Mouse (Mus musculus): Measurements from ENCODE around the gene Upk1a.

Gene Upk1a

DNA sequence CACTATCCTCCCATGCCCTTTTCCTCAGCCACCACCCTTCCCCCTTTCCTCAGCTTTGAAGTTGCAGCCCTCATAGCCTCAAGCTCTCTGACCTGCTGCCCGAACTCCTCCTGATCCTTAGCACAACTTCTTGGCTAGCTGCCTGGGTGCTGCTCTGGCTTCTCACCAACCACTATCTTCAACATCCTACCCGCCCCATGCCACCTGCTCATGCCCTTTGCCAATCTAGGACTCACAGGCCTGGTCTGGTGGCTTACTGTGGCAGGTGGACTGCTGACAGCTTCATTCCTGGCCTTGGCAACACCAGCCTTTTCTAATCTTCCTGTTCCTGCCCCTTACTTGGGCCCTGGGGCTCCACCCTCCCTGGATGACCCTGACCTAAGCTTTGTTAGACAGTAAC lies 39.7 kb downstream of the Upk1a start:
- DNase-seq (ENCODE audit: low read depth, low spot score), result peak; percentile 94

DNA sequence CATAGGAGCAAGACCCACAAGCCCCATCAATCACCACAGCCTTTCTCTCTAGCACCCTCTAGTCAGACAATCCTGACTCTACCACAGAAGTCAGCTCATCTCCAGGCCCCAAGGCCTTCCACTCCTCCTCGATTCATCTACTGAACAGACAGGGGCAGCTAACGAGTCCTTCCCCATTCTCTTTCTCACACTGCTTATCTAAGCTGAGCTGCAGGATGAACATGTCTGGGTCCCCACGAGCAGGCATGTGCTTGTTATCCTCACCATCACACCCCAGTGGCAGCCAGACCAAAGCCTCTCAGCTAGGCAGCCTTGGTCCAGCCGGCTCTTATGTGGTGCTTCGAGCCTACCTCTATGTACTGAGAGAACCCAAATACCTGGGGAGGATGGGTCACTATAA lies 40.3 kb downstream of the Upk1a start:
- no peak for DNase-seq (ENCODE audit: low read depth, low spot score)

DNA sequence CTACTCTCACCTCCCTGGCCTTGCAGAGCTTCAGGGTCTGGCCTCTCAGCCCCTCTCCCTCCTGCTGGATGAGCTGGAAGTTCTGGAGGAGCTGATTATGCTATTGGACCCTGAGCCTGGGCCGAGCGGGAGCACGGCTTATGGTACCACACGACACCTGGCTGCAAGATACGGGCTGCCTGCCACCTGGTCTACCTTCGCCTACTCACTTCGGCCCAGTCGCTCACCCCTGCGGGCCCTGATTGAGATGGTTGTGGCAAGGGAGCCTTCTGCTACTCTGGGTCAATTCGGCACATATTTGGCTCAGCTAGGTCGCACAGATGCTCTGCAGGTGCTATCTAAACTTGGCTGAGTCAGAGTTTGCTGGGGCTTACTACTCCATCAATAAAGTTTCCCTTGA lies 45.1 kb downstream of the Upk1a start:
- DNase-seq (ENCODE audit: low read depth, low spot score), result no peak

DNA sequence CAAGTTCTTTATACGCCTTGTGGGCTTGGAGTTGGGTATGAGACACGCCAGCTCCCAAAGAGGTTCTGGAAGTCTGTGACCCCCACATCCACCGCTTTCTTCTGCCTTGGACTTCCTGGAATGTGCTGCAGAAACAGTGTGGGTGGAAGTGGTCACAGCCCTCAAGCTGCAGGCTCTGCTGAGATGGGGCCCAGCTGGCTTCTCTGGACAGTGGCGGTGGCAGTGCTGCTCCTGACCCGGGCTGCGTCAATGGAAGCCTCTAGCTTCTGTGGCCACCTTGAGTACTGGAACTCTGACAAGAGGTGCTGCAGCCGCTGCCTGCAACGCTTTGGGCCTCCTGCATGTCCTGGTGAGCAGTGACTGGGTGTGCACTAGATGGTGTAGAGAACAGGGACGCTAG lies 46.6 kb downstream of the Upk1a start:
- no peak for DNase-seq (ENCODE audit: low read depth, low spot score)

DNA sequence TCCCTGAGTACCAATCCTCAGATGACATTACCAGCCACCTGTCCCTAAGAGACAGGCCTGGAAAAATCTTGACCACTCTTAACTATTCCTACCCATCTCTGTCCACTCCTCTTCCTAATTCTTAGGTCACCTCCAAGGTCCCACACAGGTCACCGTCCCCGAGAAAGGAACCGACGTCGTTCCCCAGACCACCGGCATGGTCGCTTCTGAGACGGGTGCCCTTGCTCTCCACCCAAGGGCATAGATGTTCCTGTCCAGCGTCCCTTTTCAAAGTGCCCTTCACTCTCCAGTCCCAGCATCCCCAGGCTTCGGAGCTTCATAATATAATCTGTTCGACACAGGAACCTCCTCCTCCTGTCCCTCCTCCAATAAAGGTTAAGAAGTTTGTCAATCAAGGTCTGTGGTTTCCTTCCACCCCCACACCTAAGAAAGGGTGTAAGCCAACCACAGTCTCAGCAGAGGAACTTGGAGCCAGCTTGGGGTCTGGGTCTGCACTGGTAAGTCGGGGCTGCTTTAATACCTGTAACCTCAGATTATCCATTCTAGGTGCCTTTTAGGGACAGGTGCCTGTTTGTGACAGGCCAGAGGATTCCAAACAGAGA lies 47.6 kb downstream of the Upk1a start, which contains the start of gene Igflr1:
Igflr1 (plus strand) TSS at position 458 of the 602 bp plus-strand sequence.
- DNase-seq (ENCODE audit: low read depth, low spot score), result no peak

DNA sequence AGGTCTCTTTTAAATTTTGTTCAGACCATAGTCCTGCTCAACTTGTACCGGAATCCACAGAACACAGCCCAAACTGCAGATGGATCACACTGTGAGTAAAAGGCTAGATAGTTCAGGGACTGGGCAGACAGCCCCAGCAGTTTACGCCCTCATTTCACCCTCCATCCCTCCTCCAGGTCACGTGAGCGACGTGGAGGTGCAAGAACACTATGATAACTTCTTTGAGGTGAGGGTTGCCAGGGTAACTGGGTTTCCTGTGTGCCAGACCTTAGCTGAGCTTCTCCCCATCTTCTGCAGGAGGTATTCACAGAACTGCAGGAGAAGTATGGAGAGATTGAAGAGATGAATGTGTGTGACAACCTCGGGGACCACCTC lies 48.8 kb downstream of the Upk1a start:
- DNase-seq (ENCODE audit: low read depth, low spot score), result no peak

DNA sequence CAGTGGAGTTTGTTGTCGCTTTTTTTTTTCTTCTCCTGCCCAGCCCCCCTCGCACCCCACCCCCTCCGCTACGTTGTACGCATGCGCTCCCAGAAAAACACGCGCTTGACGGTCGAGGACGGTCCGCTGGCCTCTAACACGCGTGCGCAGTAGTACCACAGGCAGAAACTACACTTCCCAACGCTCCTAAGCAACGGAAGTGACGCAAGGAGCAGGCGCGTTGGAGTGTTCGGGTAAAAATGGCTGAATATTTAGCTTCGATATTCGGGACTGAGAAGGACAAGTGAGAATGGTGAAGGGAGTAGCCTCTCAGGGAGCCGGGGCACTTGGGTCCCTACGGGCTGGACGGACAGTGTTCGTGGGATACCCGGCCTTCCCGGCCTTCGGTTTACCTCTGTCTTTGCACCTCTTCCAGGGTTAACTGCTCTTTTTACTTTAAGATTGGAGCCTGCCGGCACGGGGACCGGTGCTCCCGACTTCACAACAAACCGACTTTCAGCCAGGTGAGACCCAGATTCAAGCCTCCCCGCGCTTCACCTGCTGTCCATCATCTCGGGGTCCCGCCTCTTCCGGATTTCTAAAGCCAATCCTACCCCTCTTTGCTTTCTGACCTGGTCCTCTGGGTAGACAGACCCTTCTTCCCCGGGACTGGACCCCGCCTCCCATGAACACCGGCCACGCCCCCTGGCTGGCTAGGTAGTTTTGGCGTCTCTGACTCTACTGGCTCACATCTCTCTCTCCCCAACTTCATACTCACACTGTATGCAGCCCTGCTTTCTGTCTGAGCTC lies 49.3 kb downstream of the Upk1a start, which contains the start of the genes U2af1l4, Gm49396 and Psenen:
U2af1l4 (plus strand) TSS at position 185 of the 789 bp plus-strand sequence.
Gm49396 (plus strand) TSS at position 228 of the 789 bp plus-strand sequence.
Psenen (minus strand) TSS at position 511 of the 789 bp plus-strand sequence.
- peak; percentile 99 for DNase-seq (ENCODE audit: low read depth, low spot score)

DNA sequence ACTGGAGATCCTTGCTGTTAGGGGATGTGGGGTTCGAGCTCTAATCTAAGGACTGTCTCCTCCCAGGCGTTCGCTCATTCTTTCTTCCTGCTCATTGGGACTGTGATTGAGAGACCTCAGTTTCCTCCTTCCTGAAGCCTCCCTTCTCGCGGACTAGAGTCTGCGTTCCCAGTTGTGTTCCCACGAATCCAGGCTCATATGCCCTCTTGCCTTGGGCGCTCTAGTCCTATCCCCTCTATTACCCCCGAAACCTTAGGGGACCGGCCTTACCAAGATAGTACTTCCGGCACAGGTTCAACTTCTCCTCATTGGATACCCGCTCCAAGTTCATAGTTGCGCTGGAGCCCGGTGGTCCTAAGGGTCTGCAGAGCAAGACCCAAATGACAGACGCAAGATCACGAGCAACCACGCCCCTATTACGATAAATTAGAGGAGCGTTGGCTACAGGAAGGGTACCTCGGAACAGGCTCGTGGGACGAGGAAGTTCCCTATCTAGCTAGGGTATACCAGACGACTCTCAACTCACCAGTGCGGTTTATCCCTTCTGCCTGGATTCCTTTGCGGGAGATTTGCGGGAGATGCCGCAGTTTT lies 50.0 kb downstream of the Upk1a start:
- DNase-seq (ENCODE audit: low read depth, low spot score), result no peak

DNA sequence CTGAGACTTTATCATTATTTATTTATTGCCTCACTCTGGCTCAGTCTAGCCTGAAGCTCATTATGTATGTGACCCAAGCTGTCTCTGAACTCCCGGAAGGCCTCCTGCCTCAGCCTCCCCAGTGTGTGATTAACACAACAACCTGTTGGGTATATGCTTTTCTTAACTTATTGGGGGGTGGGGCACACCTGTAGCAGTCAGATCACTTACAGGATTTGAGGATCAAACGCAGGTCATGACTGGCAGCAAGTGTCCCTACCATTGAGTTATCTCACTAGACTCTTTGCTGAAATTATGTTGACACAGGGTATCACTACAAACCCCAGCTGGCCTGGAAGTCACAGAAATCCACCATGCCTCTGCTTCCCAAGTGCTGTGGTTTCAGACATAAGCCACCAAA lies 52.4 kb downstream of the Upk1a start:
- DNase-seq (ENCODE audit: low read depth, low spot score), result no peak

DNA sequence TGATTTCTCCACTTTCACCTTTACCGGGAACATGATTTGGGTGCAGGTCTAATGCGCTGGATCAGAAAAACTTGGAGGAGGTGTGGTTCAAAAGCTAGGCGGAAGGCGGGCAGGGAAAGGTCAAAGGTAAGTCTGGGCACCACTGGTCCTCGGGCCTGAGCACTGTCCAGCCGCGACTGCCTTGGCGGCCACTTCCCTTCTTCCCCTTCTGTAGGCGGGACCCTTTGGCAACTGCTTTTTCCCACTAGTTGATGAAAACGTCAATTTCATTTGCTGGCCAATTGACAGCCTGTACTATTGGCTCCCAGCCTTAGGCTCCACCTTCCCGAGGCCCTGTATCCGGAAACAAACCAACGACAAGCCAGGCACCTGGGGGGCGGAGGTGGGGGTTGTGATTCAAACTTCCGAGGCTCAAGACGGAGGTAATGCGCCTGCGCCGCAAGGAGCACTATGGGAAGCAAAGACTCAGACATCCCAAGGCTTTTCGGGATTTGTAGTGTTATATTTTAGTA lies 53.1 kb downstream of the Upk1a start, which contains the start of gene Lin37:
Lin37 (minus strand) TSS at position 396 of the 512 bp plus-strand sequence.
- DNase-seq (ENCODE audit: low read depth, low spot score), result peak; percentile 99

DNA sequence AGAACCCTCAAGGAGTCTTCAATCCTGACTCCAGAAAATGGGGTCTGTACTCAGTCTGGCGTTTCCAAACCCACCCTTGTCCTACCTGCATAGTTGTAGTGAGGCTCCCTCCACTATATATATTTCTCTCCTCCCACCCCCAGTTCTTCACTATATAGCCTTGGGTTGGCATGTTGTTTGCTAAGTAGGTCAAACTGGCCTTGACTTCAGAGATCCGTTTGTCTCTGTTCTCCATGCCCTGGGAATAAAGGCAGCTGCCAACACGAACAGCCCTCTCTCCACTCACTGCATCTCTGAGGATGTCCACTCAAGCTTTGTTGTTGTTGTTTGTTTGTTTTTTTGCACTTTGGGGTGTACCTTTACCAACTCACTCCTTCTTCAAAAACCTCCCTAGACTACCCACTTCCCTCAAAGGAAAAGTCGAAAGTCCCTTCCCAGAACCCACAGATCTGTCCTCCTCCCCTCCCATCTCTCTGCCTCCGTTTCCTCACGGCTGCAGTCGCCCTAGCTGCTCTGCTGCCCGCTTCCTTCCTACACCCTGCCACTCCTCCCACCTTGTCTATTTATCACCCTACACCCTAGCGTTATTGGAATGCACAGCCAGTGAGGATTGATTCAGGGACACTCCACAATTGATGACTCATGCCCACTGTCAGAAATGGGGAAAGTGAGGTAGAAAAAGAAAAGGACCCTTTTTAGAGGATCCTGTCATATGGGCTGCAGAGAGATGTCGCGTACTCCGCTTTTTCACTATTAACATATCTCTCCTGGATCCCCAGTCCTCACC lies 53.8 kb downstream of the Upk1a start:
- no peak for DNase-seq (ENCODE audit: low read depth, low spot score)

DNA sequence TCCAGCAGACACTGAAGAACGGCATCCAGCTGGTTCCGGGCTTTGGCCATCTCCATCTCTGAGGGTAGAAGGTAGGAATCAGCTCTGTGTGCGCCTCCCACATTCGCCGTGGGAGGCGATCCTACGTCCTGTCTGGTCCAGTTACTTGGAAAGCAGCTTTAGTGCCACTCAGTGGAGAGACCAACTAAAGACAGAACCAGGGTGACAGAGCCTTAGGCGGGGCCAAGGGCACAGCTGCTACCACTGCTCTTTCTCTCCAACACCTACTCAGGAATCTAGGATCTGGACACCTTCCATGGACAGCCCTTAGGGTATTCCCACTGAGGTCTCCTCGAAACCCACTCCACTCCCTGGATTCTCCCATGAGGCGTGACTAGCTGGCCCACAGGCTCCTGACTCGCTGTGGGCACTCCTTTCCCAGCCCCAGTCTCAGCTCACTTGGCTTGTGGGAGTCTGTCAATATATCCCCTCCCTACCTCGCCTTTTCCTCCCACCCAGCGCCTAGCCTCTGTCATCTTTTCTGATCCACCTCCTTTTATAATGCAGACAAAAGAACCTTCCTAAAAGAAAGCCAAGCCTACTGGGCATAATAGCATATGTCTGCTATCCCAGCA lies 54.6 kb downstream of the Upk1a start:
- DNase-seq (ENCODE audit: low read depth, low spot score), result no peak

DNA sequence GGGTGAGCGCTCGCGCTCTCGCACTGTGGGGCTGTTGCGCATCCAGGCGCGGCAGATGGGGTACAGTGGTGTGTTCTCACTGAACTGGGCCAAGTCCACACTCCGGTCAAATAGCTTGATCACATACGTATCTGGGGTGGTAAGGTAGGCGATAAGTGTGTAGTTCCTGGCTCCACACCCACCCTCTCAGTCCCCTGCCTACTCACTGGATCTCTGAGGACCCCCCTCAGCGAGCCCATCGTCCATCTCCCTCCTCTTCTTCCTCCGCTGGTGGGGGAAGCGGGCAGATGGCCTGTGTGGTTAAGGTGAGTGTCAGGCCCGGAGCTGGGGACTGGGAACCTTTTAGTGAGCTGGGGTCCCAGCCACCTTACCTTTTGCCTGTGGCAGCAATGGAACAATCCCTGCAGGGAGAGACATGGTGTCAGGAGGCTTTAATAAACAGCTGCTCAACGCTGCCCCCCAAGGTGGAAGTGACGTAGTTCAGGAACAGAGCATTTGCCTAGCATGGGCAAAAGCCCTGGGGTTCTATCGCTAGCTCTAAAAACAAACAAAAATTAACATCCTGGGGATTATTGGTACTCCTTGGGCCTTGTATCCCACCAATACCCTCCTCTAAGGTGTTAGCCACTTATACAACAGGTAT lies 55.6 kb downstream of the Upk1a start:
- DNase-seq (ENCODE audit: low read depth, low spot score), result no peak

DNA sequence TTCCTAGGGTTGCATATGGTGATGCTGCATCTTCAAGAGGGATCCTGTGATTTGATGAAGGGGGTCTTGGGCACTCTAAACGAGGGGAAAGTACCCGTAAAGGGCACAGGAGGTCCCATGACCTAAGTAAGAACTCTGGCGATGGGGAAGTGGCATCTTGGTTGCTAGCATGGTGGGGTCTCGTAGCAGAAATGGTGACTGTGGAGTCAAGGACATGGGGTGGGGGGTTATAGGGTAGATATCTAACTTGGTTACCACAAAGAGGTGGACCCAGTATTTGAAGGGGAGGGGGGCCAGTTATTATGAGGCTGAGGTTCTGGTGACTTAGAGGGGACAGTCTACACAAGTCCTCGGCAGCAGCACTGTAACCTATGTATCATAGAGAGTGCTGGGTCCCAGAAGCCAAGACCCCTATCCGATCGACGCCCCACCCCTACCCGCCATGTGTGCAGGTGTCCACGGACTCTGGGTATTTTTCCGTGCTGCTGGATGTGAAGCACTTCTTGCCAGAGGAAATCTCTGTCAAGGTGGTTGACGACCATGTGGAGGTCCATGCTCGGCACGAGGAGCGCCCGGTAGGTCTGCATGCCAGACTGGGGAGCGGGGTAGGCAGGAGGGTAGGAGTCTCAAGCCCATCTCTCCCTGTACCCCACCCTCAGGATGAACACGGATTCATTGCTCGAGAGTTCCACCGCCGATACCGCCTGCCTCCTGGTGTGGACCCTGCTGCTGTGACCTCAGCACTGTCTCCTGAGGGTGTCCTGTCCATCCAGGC lies 58.6 kb downstream of the Upk1a start:
- no peak for DNase-seq (ENCODE audit: low read depth, low spot score)

All from skeletal muscle tissue, adult 2 months (tissue).